Mouse (Mus musculus): ENCODE measurements at regions not wholly inside any gene's neighbourhood (a gene's known extent, or its start where the extent isn't known, plus 50 kb on each side); places are given as distances from the start of the nearest gene placed in this dataset.

DNA sequence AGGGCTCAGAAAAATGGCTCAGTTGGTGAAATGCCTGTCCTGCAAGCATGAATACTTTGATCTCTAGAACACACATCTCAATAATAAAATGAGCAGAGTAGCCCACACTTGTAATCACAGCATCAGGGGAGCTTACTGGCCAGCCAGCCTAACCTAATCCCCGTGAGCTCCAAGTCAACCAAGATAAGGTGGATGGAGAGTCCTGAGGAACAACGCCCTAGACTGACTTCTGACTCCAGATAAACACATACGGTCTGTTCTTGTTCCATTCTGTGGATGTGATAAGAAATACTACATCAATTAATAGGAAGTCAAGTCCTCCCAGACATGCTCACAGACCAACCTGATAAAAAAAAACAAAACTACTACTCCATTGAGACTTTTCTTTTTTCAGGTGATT lies 180.4 kb upstream of the Jarid2 start:
- Histone ChIP-seq H3K4me3 (ENCODE audit: inconsistent target) (no peak overlapping the region), H3K27ac (no peak overlapping the region), H3K36me3 (ENCODE audit: inconsistent target) (no peaks in the 10 kb centered on the region), H3K79me2 (ENCODE audit: inconsistent target) (no peaks in the 10 kb centered on the region)
- 95% methylated on average over 3 of the region's 3 CpGs for WGBS (ENCODE audit: missing documents)

DNA sequence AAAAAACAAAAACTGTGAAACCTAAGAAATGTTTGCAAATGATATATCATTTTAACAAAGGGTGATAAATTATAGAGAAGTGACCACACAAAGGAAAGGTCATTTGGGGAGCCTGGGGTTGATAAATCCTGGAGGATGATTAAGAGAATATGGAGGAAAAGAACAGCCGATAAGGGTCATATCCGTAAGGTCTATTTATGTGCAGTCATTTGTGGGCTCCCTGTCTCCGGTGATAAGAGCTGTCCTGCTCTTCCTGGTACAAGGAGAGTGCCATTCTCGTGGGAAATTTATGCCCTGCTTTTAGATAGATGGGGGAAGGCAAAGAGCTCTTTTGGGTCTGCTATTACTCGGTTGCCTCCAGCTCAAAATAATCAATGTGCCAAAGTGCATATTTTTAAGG lies 175.9 kb upstream of the Jarid2 start:
- Histone ChIP-seq H3K79me2 (ENCODE audit: inconsistent target) (no peaks in the 10 kb centered on the region), H3K36me3 (ENCODE audit: inconsistent target) (no peaks in the 10 kb centered on the region), H3K4me3 (ENCODE audit: inconsistent target) (no peak overlapping the region), H3K27ac (no peak overlapping the region)
- WGBS (ENCODE audit: missing documents) = 90% methylated on average over 5 of the region's 5 CpGs

DNA sequence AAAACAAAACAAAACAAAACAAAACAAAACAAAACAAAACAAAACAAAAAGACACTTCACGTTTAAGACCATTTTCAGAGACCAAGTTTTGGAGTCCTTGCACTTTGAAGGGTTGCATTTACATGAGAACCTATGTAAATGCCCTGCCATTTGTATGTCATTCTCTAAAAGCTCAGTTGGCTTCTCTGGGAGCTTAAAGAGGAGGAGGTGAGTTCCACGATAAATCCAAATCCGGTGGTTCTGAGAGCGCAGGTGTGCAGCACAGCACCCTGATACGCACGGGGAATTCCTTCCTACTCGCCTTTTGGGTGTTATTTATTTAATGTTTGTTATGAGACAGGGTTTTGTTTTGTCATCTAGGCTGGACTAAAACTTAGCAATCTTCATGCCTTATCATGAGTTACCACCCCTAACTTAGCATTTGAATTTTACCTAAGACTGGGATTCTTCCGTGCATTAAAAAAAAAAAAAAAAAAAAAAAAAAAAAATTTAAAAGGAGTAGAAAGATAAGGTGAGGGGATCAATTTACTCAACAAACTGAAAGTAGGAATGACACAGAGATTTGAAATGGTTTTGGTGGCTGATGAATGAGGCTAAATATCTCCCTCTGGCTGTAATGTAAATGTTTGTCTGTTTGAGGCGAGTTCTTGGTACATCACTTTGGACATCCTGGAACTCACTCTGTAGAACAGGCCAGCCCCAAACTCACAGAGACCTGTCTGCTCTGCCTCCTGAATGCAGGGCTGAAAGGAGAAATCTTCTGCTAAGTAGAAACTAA lies 174.4 kb upstream of the Jarid2 start:
- no peak overlapping the region for H3K27ac ChIP-seq
- 89% methylated on average over 9 of the region's 9 CpGs for WGBS (ENCODE audit: missing documents)
- H3K36me3 ChIP-seq (ENCODE audit: inconsistent target) = no peaks in the 10 kb centered on the region
- no peaks in the 10 kb centered on the region for H3K79me2 ChIP-seq (ENCODE audit: inconsistent target)
- no peak overlapping the region for H3K4me3 ChIP-seq (ENCODE audit: inconsistent target)

DNA sequence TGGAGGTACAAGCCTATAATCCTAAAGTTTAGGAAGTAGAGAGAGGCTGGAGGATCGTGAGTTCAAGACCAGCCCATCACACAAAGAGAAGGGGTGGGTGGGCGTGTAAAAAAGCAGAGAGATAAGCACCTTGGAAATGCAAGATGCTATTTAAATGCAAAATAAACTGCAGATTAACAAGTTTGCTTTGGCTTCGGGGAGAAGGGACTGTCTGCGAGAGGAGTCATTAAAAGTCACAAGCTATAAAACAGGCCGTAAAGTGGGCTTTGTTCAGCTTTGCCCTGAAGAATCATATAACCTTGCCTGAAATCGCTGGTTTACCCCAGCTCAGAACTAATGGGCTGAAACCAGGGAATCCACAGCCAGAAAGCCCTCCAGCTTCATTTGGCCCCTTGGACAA lies 173.3 kb upstream of the Jarid2 start:
- WGBS (ENCODE audit: missing documents) = 93% methylated on average over 6 of the region's 6 CpGs
- H3K27ac ChIP-seq = no peak overlapping the region
- no peaks in the 10 kb centered on the region for H3K79me2 ChIP-seq (ENCODE audit: inconsistent target)
- no peaks in the 10 kb centered on the region for H3K36me3 ChIP-seq (ENCODE audit: inconsistent target)
- no peak overlapping the region for H3K4me3 ChIP-seq (ENCODE audit: inconsistent target)

DNA sequence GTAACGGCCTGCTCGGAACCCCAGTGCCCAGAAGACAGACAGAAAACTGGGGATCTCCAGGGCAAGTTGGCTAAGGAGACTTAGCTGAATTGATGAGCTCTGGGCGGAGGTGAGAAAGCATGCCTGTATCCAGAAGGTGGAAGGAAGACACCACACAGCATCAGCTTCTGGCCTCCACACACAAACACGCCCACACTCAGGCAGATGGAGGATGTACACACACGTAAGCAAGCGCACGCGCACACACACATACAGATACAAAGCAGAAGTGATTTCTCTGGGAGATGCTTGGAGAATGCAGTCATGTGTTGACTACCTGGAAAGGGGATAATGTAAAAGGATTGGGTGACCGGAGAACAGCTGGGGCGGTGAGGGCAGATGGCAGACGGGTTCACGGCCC lies 171.2 kb upstream of the Jarid2 start:
- 97% methylated on average over 12 of the region's 12 CpGs for WGBS (ENCODE audit: missing documents)
- H3K36me3 ChIP-seq (ENCODE audit: inconsistent target) = no peaks in the 10 kb centered on the region
- no peak overlapping the region for H3K27ac ChIP-seq
- H3K79me2 ChIP-seq (ENCODE audit: inconsistent target) = no peaks in the 10 kb centered on the region
- H3K4me3 ChIP-seq (ENCODE audit: inconsistent target) = no peak overlapping the region

DNA sequence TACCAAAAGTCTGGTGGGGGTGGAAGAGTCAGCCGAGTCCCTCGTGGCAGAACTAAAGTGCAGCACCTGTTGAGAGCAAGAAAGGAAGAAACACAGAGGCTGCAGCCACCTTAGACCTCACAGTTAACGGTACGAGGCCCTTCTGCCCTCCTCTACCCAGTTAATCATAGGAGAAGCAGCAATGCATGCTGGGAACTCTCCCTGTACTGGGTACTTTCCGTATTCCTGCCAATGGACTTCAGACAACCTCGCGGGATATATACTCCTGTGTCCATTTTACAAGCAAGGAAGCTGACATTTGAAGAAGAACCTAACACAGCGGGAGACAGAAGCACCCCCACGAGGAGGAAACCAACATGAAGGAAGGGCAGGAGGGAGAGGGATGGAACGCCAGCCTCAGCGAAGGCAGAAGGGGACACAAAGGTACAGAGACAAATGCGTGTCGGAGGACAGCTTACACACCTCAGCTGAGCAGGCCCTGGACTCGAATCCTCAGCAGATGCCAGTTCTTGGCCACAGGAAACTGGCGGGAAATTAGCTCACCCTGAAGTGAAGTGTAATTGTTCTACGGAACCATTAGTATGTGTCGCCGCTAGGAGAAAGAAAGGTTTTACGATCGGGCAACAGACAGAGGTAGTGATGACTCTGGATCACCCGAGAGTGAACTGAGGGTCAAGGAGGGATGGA lies 170.6 kb upstream of the Jarid2 start:
- H3K36me3 ChIP-seq (ENCODE audit: inconsistent target) = no peaks in the 10 kb centered on the region
- no peaks in the 10 kb centered on the region for H3K79me2 ChIP-seq (ENCODE audit: inconsistent target)
- H3K4me3 ChIP-seq (ENCODE audit: inconsistent target) = no peak overlapping the region
- 91% methylated on average over 21 of the region's 21 CpGs for WGBS (ENCODE audit: missing documents)
- H3K27ac ChIP-seq = no peak overlapping the region

DNA sequence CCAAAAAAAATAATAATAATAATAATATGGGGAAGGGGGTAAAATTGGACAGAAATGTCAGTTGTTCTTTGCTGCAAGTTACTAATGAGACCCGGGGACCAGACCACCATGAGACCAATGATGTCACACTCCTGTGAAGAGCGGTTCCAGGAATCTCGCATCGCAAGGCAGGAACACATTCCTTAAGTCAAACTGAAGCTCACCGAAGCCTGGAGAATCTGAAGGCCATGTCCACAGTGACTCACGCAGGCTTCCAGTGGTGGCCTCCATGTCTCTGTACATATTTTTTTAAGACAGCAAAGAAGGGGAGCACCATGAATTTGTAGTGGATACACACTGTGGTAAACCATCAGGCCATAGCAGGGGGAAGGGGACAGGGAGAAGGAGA lies 170.1 kb upstream of the Jarid2 start:
- no peaks in the 10 kb centered on the region for H3K79me2 ChIP-seq (ENCODE audit: inconsistent target)
- no peaks in the 10 kb centered on the region for H3K36me3 ChIP-seq (ENCODE audit: inconsistent target)
- H3K27ac ChIP-seq = no peak overlapping the region
- WGBS (ENCODE audit: missing documents) = 96% methylated on average over 6 of the region's 6 CpGs
- no peak overlapping the region for H3K4me3 ChIP-seq (ENCODE audit: inconsistent target)

DNA sequence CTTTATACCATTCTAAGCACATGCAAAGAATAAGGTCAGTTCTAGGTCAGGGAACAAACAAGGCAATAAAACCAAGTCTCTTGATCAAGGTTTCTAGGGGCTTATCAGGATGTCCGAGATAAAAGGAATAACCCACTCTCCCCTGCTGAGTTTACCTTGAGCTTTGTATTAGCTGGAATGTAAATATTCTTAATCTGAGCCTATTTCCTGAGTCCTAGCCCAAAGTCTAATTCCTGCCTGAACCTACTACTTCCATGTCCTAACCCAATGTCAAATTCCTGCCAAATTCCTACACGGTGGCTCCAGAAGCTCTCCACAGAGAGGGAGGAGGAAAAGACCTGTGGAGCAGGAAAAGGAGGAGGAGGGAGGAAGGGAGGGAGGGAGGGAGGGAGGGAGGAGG lies 169.6 kb upstream of the Jarid2 start:
- Histone ChIP-seq H3K79me2 (ENCODE audit: inconsistent target) (no peaks in the 10 kb centered on the region), H3K4me3 (ENCODE audit: inconsistent target) (no peak overlapping the region), H3K27ac (no peak overlapping the region), H3K36me3 (ENCODE audit: inconsistent target) (no peaks in the 10 kb centered on the region)
- 86% methylated on average over 2 of the region's 2 CpGs for WGBS (ENCODE audit: missing documents)

DNA sequence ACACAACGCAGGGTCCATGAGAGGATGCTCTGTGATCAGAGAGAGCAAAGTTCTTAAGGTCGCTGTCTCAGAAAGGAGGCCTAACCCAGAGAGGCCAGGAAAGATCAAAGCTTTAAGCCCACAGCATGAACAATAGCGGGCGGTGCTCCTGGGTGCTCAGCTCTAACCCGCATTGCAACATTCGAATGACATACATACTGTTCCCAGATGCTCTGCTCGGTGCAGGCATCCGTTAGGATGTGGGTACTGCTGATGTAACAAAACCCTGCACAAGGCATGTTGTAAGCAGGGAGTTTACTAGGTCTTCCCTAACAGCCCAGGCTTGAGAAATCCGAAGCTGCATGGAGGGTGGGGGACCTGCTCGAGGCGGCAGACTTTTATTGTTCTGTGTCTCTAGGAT lies 164.6 kb upstream of the Jarid2 start:
- 40% methylated on average over 11 of the region's 11 CpGs for WGBS (ENCODE audit: missing documents)
- H3K79me2 ChIP-seq (ENCODE audit: inconsistent target) = no peaks in the 10 kb centered on the region
- H3K27ac ChIP-seq = no peak overlapping the region
- no peak overlapping the region for H3K4me3 ChIP-seq (ENCODE audit: inconsistent target)
- no peaks in the 10 kb centered on the region for H3K36me3 ChIP-seq (ENCODE audit: inconsistent target)

DNA sequence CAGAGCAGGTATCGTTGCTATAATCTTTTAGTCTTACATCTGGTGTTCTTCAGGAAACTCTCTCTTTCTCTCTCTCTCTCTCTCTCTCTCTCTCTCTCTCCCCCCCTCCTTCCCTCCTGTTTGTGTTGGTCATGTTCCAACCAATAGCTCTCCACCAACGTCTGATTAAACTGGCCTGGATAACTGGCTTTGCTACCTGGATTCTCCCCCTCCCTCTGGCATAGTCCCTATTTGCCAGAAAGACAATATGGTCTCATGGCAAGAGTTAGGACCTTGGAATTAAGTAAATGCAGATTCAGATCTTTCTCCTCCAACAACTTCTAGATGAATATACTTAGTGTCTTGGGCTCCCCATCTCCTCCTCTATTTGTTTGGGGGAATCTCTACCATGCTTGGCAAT lies 161.6 kb upstream of the Jarid2 start:
- Histone ChIP-seq H3K36me3 (ENCODE audit: inconsistent target) (no peaks in the 10 kb centered on the region), H3K4me3 (ENCODE audit: inconsistent target) (no peak overlapping the region), H3K79me2 (ENCODE audit: inconsistent target) (no peaks in the 10 kb centered on the region), H3K27ac (no peak overlapping the region)
- 68% methylated on average over 2 of the region's 2 CpGs for WGBS (ENCODE audit: missing documents)

DNA sequence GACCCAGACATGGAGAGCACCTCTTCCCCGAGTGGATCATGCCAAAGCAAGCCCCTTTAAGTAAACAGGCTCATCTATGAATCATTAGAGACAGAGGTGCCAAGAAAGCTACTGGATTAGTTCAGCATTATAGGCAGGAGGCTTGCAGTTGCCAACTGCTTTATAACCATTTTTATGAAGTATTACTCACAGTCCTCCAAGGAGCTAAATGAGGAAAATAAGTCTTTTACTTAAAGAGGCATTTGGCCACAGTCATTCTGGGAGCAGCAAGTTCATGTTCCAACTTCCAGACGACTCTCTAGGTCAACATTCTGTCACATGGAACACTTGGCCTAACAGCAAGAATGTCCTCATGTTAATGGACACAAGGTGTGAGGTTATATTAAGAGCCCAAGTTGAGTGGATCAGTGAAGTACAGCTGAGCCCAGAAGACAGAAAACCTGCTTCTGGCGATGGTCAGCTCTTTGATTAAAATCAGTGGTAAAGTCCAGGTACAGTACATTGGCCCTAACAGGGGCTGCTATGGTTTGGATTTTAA lies 160.0 kb upstream of the Jarid2 start:
- WGBS (ENCODE audit: missing documents) = 95% methylated on average over 3 of the region's 3 CpGs
- Histone ChIP-seq H3K4me3 (ENCODE audit: inconsistent target) (no peak overlapping the region), H3K27ac (no peak overlapping the region), H3K36me3 (ENCODE audit: inconsistent target) (no peaks in the 10 kb centered on the region), H3K79me2 (ENCODE audit: inconsistent target) (no peaks in the 10 kb centered on the region)

DNA sequence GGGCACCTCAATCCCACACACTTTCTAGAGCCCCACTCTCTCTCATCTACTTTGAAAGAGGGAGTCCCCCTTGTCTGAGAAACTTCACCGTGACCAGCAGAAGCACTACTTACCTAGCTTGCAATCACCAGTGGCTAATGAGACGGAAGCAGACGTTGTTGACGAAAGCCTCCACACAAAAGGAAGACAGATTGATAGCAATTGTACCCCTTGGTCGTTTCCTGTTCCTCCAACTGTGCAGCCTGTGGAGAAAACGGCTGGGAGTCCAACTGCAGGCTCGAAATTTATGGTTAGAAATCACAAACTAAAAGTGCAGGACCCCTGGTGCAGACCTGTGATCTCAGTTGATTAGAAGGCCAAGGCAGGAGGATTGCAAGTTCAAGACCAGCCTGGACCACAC lies 155.8 kb upstream of the Jarid2 start:
- Histone ChIP-seq H3K36me3 (ENCODE audit: inconsistent target) (no peaks in the 10 kb centered on the region), H3K27ac (no peak overlapping the region), H3K4me3 (ENCODE audit: inconsistent target) (no peak overlapping the region), H3K79me2 (ENCODE audit: inconsistent target) (no peaks in the 10 kb centered on the region)
- WGBS (ENCODE audit: missing documents) = 18% methylated on average over 7 of the region's 7 CpGs

DNA sequence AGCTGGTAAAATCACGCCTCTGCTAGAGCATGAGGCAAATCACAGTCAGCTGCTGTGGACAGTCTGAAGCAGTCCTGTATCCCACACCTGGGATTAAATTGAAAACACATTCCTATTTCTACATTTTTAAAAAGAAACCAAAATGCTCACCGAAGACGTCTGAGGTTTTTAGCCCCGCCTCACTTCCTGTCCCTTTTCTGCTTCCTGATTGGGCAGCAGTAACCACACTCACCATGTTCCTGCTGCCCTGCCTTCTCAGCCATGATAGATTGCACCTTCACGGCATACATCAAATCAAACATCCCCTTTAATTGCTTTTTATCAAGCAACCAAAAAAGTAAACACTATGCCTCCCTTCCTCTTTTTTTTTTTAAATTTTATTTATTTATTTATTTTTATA lies 150.1 kb upstream of the Jarid2 start:
- Histone ChIP-seq H3K4me3 (ENCODE audit: inconsistent target) (no peak overlapping the region), H3K79me2 (ENCODE audit: inconsistent target) (no peaks in the 10 kb centered on the region)
- 81% methylated on average over 5 of the region's 5 CpGs for WGBS (ENCODE audit: missing documents)

DNA sequence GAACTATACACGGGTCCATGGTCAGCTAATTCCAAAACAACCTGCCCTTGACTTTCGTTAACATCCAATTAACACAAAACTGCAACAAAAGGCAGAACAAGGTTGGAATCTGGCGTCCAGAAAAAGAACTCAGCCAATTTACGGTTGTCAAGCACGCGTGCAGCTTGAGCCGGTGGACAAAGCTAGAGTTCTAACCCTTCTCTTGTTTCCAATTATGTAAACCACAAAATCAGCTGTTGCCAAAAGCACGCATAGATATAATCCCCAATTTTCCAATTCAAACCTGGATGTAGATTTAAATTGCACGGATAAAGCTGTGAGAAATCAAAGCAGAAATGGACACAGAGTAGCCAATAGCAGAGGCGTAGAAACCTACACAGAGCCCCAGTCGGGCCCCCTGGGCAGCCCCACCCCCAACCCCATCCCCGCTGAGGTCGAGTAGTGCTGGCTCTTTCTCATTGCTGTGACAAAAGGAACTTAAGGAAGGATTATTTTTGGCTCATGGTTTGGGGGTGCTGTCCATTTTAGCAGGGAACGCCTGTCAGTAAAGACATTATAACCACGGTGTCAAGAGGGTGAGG lies 149.0 kb upstream of the Jarid2 start:
- H3K4me3 ChIP-seq (ENCODE audit: inconsistent target) = no peak overlapping the region
- H3K79me2 ChIP-seq (ENCODE audit: inconsistent target) = no peaks in the 10 kb centered on the region
- no peaks in the 10 kb centered on the region for H3K36me3 ChIP-seq (ENCODE audit: inconsistent target)
- WGBS (ENCODE audit: missing documents) = 82% methylated on average over 15 of the region's 15 CpGs
- H3K27ac ChIP-seq = no peak overlapping the region

More for the DNA sequence above, 150.1 kb upstream of the Jarid2 start:
- H3K36me3 ChIP-seq (ENCODE audit: inconsistent target) = no peaks in the 10 kb centered on the region
- H3K27ac ChIP-seq = no peak overlapping the region

DNA sequence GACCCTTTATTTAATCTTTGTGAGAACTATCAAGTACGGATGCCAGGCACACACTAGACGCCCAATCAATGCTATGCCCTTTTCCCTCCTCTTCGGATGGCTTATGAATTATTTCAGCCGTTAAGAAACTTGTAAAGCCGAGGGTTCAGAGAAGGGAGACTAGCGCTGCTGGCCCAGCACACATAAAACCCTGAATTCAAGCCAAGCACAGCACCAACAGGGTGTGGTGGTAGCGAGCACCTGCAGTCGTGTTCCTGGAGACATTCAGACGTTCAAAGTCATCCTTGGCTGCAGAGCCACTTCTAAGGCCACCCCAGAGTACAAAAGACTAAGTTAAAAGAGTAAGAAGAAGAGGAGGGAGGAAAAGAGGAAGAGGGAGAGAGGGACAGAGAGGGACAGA lies 148.5 kb upstream of the Jarid2 start:
- Histone ChIP-seq H3K4me3 (ENCODE audit: inconsistent target) (no peak overlapping the region), H3K27ac (no peak overlapping the region), H3K36me3 (ENCODE audit: inconsistent target) (no peaks in the 10 kb centered on the region), H3K79me2 (ENCODE audit: inconsistent target) (no peaks in the 10 kb centered on the region)
- 68% methylated on average over 9 of the region's 9 CpGs for WGBS (ENCODE audit: missing documents)

All from macrophage (primary cell).